Mouse (Mus musculus): ENCODE results near the gene AC161166.1. TPM values are rescaled to one million over a fixed set of nuclear protein-coding genes. Genes with fewer than 3 reads are reported as not detected.

The AC161166.1 gene
- polyA plus RNA-seq, 1 experiment from 2014 or later = 0.52 TPM

DNA sequence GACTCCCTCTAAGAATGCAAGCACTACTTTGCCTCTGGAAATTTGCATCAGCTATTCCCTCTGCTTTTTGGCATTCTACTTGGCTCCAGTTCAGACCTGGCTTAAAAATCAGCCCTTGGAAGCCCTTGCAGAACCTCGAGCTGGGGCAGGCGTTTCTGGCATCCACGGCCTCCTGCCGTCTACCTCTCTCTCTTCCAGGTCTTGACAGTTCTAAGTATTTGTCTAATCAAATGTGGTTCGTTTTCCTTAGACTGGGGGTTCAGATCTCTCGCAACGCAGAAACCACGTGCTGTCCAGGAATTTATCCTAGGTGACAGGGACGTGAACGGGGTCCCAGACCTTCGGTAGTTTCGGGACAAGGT, 5.8 kb downstream of the AC161166.1 start:
- 0 out of 2 replicates have a peak, but pooled peaks cover under 1% of the 10 kb centered on the region for H3K27me3 ChIP-seq (ENCODE audit: control insufficient read depth, insufficient read depth, low read length)
- H3K27ac ChIP-seq (replicated peaks; ENCODE audit: low read depth, low read length) = peak overlapping the region; percentile 98
- DNase-seq (ENCODE audit: low spot score) (no peak), ATAC-seq (ENCODE audit: insufficient number of reproducible peaks, low FRiP score, low TSS enrichment, low read depth) (no peak)
- peak overlapping the region; percentile 96 for H3K9ac ChIP-seq (ENCODE audit: low read length)
- H3K4me2 ChIP-seq (ENCODE audit: low read depth, severe bottlenecking) = peak overlapping the region; percentile 88
- H3K9me3 ChIP-seq (ENCODE audit: control insufficient read depth, low read length) = no peaks in the 10 kb centered on the region
- H3K36me3 ChIP-seq (ENCODE audit: control insufficient read depth, insufficient read depth, low read length) = no peaks in the 10 kb centered on the region
- under 1% methylated on average over 12 of the region's 12 CpGs for WGBS
- peak overlapping the region; percentile 67 for H3K4me3 ChIP-seq (ENCODE audit: low read depth, low read length)
- 0 out of 2 replicates have a peak, but pooled peaks cover 8% of the 10 kb centered on the region for H3K4me1 ChIP-seq (ENCODE audit: control insufficient read depth, insufficient read depth, low read length)

DNA sequence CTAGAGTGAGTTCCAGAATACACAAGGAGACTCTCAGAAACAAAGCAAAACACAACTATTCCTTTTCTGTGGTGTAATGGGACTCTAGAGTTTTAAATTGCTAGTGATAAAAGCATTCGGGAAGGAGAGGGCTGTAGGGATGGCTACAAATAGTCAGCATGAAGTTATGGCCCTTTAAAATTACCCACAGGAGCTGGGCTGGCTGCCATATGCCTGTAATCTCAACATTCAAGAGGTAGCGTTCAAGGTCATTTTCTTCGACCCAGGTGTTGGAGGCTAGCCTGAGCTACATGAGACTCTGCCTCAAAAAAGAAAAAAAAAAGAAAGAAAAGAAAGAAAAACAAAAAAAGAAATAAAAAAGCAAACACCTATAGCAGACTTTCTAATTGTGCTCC, 6.2 kb downstream of the AC161166.1 start:
- peak overlapping the region; percentile 96; the same call in 1 of the 2 replicates for H3K9ac ChIP-seq (ENCODE audit: low read length)
- no peak for ATAC-seq (ENCODE audit: insufficient number of reproducible peaks, low FRiP score, low TSS enrichment, low read depth)
- 5% methylated on average over 3 of the region's 3 CpGs for WGBS
- no peaks in the 10 kb centered on the region for H3K9me3 ChIP-seq (ENCODE audit: control insufficient read depth, low read length)
- no peaks in the 10 kb centered on the region for H3K36me3 ChIP-seq (ENCODE audit: control insufficient read depth, insufficient read depth, low read length)
- DNase-seq (ENCODE audit: low spot score) = no peak
- H3K4me1 ChIP-seq (ENCODE audit: control insufficient read depth, insufficient read depth, low read length) = 0 out of 2 replicates have a peak, but pooled peaks cover 8% of the 10 kb centered on the region
- H3K27me3 ChIP-seq (ENCODE audit: control insufficient read depth, insufficient read depth, low read length) = 0 out of 2 replicates have a peak, but pooled peaks cover 3% of the 10 kb centered on the region
- peak overlapping the region; percentile 88 for H3K4me2 ChIP-seq (ENCODE audit: low read depth, severe bottlenecking)
- peak overlapping the region; percentile 67 for H3K4me3 ChIP-seq (ENCODE audit: low read depth, low read length)
- no peak overlapping the region for H3K27ac ChIP-seq (replicated peaks; ENCODE audit: low read depth, low read length)

DNA sequence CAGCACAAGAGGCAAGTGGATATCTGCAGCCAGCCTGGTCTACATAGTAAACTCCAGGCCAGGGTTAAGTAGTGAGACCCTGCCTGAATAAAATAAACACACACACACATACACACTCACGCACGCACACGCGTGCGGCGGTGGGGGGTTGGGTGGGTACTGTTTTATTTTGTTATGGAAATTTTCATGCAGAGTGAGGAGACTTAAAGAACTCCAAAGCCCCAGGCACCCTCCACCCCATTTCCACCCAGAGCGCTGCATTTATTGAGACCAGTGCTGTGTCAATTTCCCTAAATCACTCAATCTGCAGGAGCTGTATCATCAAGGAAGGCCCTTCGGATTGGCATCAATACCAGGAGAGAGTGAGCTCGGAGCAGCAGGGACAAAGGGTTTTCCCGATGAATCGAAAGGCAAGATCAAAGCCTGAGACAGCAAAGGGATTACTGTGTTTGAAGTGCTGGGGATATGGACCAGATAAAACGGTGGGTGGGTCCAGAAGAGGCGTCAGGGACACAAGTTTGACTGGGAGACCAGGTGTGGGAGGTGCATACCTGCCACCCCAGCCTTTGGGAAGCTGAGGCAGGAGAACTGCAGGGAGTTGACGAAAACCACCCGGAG, 6.7 kb downstream of the AC161166.1 start:
- Histone ChIP-seq H3K9ac (ENCODE audit: low read length) (peak overlapping the region; percentile 22; the same call in 1 of the 2 replicates), H3K4me1 (ENCODE audit: control insufficient read depth, insufficient read depth, low read length) (0 out of 2 replicates have a peak, but pooled peaks cover 8% of the 10 kb centered on the region), H3K9me3 (ENCODE audit: control insufficient read depth, low read length) (0 out of 2 replicates have a peak, but pooled peaks cover 3% of the 10 kb centered on the region), H3K27ac (replicated peaks; ENCODE audit: low read depth, low read length) (no peak overlapping the region), H3K27me3 (ENCODE audit: control insufficient read depth, insufficient read depth, low read length) (peaks cover 8% of the 10 kb centered on the region), H3K36me3 (ENCODE audit: control insufficient read depth, insufficient read depth, low read length) (no peaks in the 10 kb centered on the region), H3K4me3 (ENCODE audit: low read depth, low read length) (no peak overlapping the region), H3K4me2 (ENCODE audit: low read depth, severe bottlenecking) (peak overlapping the region; percentile 88; the same call in 1 of the 2 replicates)
- ATAC-seq (ENCODE audit: insufficient number of reproducible peaks, low FRiP score, low TSS enrichment, low read depth) = no peak
- WGBS = 16% methylated on average over 15 of the region's 15 CpGs
- no peak for DNase-seq (ENCODE audit: low spot score)

DNA sequence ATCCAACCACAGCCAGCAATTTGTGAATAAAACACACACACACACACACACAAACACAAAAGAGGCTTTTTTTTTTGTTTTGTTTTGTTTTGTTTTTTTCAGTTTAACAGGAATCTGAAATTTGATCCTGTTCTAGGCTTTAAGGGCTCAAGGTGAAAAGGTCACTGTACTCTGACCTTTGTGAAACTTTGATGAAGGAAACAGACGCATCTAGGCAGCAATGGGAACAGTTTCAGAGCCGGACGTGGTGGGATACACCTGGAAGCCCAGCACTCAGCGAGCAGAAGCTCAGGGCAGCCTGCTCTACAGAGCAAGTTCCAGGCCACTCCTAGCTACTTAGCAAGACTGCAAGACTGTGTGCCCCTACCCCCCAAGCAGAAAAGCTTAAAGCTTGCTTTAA, 7.4 kb downstream of the AC161166.1 start:
- Histone ChIP-seq H3K36me3 (ENCODE audit: control insufficient read depth, insufficient read depth, low read length) (no peaks in the 10 kb centered on the region), H3K27ac (replicated peaks; ENCODE audit: low read depth, low read length) (0 out of 2 replicates have a peak overlapping the region, but pooled peaks have one; percentile 14)
- no peak for ATAC-seq (ENCODE audit: insufficient number of reproducible peaks, low FRiP score, low TSS enrichment, low read depth)

DNA sequence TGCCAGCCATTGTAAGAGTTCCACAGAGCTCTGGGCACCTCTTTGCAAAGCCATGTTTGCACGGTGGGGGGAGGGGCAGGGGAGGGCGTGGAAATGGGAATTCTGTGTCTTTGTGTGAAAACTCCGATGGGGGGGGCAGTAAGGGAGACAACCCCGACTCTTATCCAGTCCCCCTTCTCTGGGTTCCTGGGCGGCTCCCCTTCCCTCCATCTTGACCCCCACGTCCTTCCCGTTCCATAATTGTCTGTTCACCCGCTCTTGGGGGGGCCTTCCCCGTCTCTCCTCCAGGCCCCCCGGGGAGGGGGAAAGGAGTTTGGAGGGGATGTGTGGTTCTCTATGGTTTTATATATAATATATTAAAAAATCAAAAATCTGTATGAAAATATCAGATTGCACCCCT, 8.3 kb downstream of the AC161166.1 start:
- WGBS = 21% methylated on average over 10 of the region's 10 CpGs
- no peak for ATAC-seq (ENCODE audit: insufficient number of reproducible peaks, low FRiP score, low TSS enrichment, low read depth)
- peaks cover 20% of the 10 kb centered on the region for H3K27me3 ChIP-seq (ENCODE audit: control insufficient read depth, insufficient read depth, low read length)
- no peak overlapping the region for H3K9ac ChIP-seq (ENCODE audit: low read length)
- H3K9me3 ChIP-seq (ENCODE audit: control insufficient read depth, low read length) = peaks cover 3% of the 10 kb centered on the region; the same call in 1 of the 2 replicates
- H3K4me2 ChIP-seq (ENCODE audit: low read depth, severe bottlenecking) = 0 out of 2 replicates have a peak overlapping the region, but pooled peaks have one; percentile 22
- no peak overlapping the region for H3K27ac ChIP-seq (replicated peaks; ENCODE audit: low read depth, low read length)
- H3K4me3 ChIP-seq (ENCODE audit: low read depth, low read length) = no peak overlapping the region
- no peaks in the 10 kb centered on the region for H3K36me3 ChIP-seq (ENCODE audit: control insufficient read depth, insufficient read depth, low read length)
- no peak for DNase-seq (ENCODE audit: low spot score)
- peaks cover 8% of the 10 kb centered on the region; the same call in 1 of the 2 replicates for H3K4me1 ChIP-seq (ENCODE audit: control insufficient read depth, insufficient read depth, low read length)

More for the DNA sequence above, 7.4 kb downstream of the AC161166.1 start:
- DNase-seq (ENCODE audit: low spot score) = peak; percentile 39
- H3K27me3 ChIP-seq (ENCODE audit: control insufficient read depth, insufficient read depth, low read length) = peaks cover 14% of the 10 kb centered on the region
- no peak overlapping the region for H3K4me3 ChIP-seq (ENCODE audit: low read depth, low read length)
- peaks cover 3% of the 10 kb centered on the region; the same call in 1 of the 2 replicates for H3K9me3 ChIP-seq (ENCODE audit: control insufficient read depth, low read length)
- H3K9ac ChIP-seq (ENCODE audit: low read length) = no peak overlapping the region
- WGBS = 1% methylated on average over 4 of the region's 4 CpGs
- H3K4me1 ChIP-seq (ENCODE audit: control insufficient read depth, insufficient read depth, low read length) = peaks cover 8% of the 10 kb centered on the region; the same call in 1 of the 2 replicates
- H3K4me2 ChIP-seq (ENCODE audit: low read depth, severe bottlenecking) = no peak overlapping the region

DNA sequence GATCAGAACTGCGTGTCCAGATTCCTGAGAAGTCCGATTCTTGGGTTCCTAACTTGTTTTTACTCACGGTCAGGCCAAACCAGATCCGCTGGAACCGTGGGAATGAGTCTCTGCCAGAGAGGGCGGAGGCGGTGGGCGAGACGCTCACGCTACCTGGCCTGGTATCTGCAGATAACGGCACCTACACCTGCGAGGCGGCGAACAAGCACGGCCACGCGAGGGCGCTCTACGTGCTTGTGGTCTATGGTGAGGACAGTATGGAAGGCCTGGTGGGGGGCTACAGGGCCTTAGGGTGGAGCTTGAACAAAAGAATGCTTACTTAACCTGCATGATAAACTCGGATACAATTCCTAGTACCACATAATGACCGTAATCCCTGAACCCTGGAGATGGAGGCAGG, 10.8 kb downstream of the AC161166.1 start:
- peaks cover 3% of the 10 kb centered on the region; the same call in 1 of the 2 replicates for H3K9me3 ChIP-seq (ENCODE audit: control insufficient read depth, low read length)
- H3K27me3 ChIP-seq (ENCODE audit: control insufficient read depth, insufficient read depth, low read length) = peaks cover 29% of the 10 kb centered on the region

DNA sequence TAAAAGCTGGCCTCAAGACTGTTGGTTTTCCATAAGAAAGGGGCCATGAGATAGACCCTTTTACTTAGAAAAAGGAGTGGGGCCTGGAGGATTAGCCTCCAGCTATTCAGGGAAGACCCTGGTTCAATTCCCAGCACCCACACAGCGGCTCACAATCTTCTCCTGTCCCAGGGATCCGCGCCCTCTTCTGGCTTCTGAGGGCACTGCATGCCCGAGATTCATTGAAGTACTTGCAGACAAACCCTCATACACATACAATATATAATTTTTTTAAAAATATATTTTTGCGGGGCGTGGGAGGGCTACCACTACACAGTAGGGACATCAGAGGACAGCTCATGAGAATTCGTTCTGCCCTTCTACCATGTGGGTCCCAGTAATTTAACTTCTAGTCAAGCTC, 11.3 kb downstream of the AC161166.1 start:
- ATAC-seq (ENCODE audit: insufficient number of reproducible peaks, low FRiP score, low TSS enrichment, low read depth) (no peak), DNase-seq (ENCODE audit: low spot score) (peak; percentile 70)
- peaks cover 29% of the 10 kb centered on the region for H3K27me3 ChIP-seq (ENCODE audit: control insufficient read depth, insufficient read depth, low read length)
- peaks cover 6% of the 10 kb centered on the region; the same call in 1 of the 2 replicates for H3K4me1 ChIP-seq (ENCODE audit: control insufficient read depth, insufficient read depth, low read length)
- H3K9ac ChIP-seq (ENCODE audit: low read length) = no peak overlapping the region
- WGBS = 31% methylated on average over 7 of the region's 7 CpGs
- no peak overlapping the region for H3K4me2 ChIP-seq (ENCODE audit: low read depth, severe bottlenecking)
- no peaks in the 10 kb centered on the region for H3K36me3 ChIP-seq (ENCODE audit: control insufficient read depth, insufficient read depth, low read length)
- peaks cover 3% of the 10 kb centered on the region; the same call in 1 of the 2 replicates for H3K9me3 ChIP-seq (ENCODE audit: control insufficient read depth, low read length)
- H3K4me3 ChIP-seq (ENCODE audit: low read depth, low read length) = no peak overlapping the region
- H3K27ac ChIP-seq (replicated peaks; ENCODE audit: low read depth, low read length) = no peak overlapping the region

More for the DNA sequence above, 10.8 kb downstream of the AC161166.1 start:
- no peak overlapping the region for H3K4me2 ChIP-seq (ENCODE audit: low read depth, severe bottlenecking)
- H3K4me3 ChIP-seq (ENCODE audit: low read depth, low read length) = no peak overlapping the region
- H3K9ac ChIP-seq (ENCODE audit: low read length) = no peak overlapping the region
- H3K27ac ChIP-seq (replicated peaks; ENCODE audit: low read depth, low read length) = no peak overlapping the region
- no peak for DNase-seq (ENCODE audit: low spot score)
- no peaks in the 10 kb centered on the region for H3K36me3 ChIP-seq (ENCODE audit: control insufficient read depth, insufficient read depth, low read length)
- peaks cover 6% of the 10 kb centered on the region; the same call in 1 of the 2 replicates for H3K4me1 ChIP-seq (ENCODE audit: control insufficient read depth, insufficient read depth, low read length)
- 49% methylated on average over 21 of the region's 21 CpGs for WGBS
- ATAC-seq (ENCODE audit: insufficient number of reproducible peaks, low FRiP score, low TSS enrichment, low read depth) = no peak

DNA sequence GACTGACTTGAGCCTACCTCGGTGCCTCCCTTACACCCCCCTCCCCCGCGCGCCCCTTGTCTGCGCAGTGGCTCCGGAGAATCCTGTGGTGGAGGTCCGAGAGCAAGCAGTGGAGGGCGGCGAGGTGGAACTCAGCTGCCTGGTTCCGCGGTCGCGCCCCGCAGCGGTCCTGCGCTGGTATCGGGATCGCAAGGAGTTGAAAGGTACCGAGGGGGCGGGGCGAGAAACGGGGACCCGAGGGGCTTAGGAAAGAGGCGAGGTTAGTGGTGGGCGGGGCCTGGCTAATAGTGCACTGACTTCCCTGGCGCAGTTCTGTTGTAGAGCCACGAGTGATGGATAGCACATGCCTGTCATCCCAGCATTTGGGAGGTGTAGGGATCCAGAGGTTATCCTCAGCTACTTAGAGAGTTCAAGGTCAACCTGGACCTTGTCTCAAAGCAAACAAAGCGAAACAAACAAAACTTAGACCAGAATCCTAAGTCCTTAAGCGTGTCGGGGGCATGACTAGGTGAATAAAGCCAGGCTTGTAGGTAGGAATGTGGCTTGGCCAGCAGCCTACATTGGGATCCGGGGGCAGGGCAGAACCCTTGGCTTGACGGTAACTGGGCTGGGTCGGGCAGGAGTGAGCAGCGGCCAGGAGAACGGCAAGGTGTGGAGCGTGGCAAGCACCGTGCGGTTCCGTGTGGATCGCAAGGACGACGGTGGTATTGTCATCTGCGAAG, 12.2 kb downstream of the AC161166.1 start:
- Histone ChIP-seq H3K9ac (ENCODE audit: low read length) (peak overlapping the region; percentile 47; the same call in 1 of the 2 replicates), H3K9me3 (ENCODE audit: control insufficient read depth, low read length) (peaks cover 3% of the 10 kb centered on the region; the same call in 1 of the 2 replicates), H3K4me1 (ENCODE audit: control insufficient read depth, insufficient read depth, low read length) (peaks cover 2% of the 10 kb centered on the region; the same call in 1 of the 2 replicates), H3K27ac (replicated peaks; ENCODE audit: low read depth, low read length) (no peak overlapping the region), H3K27me3 (ENCODE audit: control insufficient read depth, insufficient read depth, low read length) (peaks cover 29% of the 10 kb centered on the region), H3K4me2 (ENCODE audit: low read depth, severe bottlenecking) (peak overlapping the region; percentile 60), H3K36me3 (ENCODE audit: control insufficient read depth, insufficient read depth, low read length) (no peaks in the 10 kb centered on the region), H3K4me3 (ENCODE audit: low read depth, low read length) (peak overlapping the region; percentile 31)
- DNase-seq (ENCODE audit: low spot score) (peak; percentile 72), ATAC-seq (ENCODE audit: insufficient number of reproducible peaks, low FRiP score, low TSS enrichment, low read depth) (peak; percentile 57; the same call in 1 of the 2 replicates)
- 14% methylated on average over 43 of the region's 43 CpGs for WGBS

Data from limb, embryonic 11.5 days (tissue).